ENCODE assay signal across 9 mouse cellular contexts in the genomic region with DNA sequence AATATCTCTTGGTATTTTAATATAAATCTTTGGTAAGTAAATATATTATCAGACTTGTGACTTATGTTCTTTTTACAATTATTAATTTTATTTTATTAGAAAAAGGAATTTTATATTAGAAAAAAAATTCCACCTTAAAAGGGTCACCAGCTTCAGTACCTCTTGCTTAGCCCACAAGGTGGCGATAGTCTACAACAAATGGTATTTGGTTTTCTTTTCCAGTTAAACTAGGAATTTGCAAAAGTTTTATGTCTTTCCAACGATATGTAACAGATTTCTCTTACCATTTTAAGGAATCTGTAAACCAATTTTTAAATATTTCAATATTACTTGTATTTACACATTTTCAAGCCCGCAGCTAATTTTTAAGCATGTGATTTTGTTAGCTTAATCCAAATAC. TPM values are rescaled to one million over a fixed set of nuclear protein-coding genes. Genes with fewer than 3 reads are reported as not detected.
DNase-seq lines count a peak whose midpoint lies in the region; ATAC-seq and TF ChIP-seq lines count a peak whose summit lies in the region.
"Had no signal": no experiment of that assay in that cellular context is flagged by ENCODE, and none has a peak within 500 bp of the region (broad histone marks: within the 10 kb centered on the region; RNA-seq: fewer than 3 reads in every experiment).

No protein-coding gene starts in this region.

- DNase-seq in adrenal gland, adult 18-20 months (ENCODE audit: low spot score in 2 of 2), result peak; percentile 35 to 46
- no peak for DNase-seq in adrenal gland, adult 8-10 months
- peak; percentile 57 for DNase-seq in liver, adult 2 months (ENCODE audit: extremely low read depth, low read depth, low spot score)
- peak; percentile 79 for DNase-seq in embryo, embryonic 10 days (ENCODE audit: low spot score)
- DNase-seq in kidney, adult 9 months, result peak; percentile 78
- no peak for DNase-seq in urinary bladder, postnatal 36 days (ENCODE audit: low spot score in 2 of 2)

- no peak for TF ChIP-seq POLR2A in liver, adult 2 months (IDR thresholded peaks at IDR 0.05; ENCODE audit: extremely low read depth, insufficient read depth, low read length)

- H3K9me3 ChIP-seq in liver, embryonic 12.5 days (replicated peaks), result no peaks in the 10 kb centered on the region
- H3K9me3 ChIP-seq: megakaryocyte, embryonic 14.5 days had no signal

- 13% methylated on average over 3 of the region's 3 CpGs for WGBS in liver, adult 2 months
- WGBS in liver, embryonic 12.5 days (ENCODE audit: insufficient replicate concordance), result 18% methylated on average over 3 of the region's 3 CpGs

- TF ChIP-seq CTCF in liver, adult 2 months (IDR thresholded peaks at IDR 0.05; ENCODE audit: low read depth, low read length), result peak; percentile 16; the same call in 1 of the 2 replicates

- no peaks in the 10 kb centered on the region for H3K36me3 ChIP-seq in liver, adult 2 months (ENCODE audit: control insufficient read depth, insufficient read depth, low read length)
- no peaks in the 10 kb centered on the region for H3K36me3 ChIP-seq in liver, embryonic 12.5 days

- H3K4me2 ChIP-seq in liver, embryonic 12.5 days, result no peak overlapping the region

- H3K27me3 ChIP-seq in liver, adult 2 months (ENCODE audit: control insufficient read depth, insufficient read depth, low read length), result no peaks in the 10 kb centered on the region
- peaks cover 34% of the 10 kb centered on the region for H3K27me3 ChIP-seq in liver, embryonic 12.5 days (replicated peaks)

- no peaks in the 10 kb centered on the region for H3K79me2 ChIP-seq in liver, adult 2 months (ENCODE audit: control insufficient read depth, insufficient read depth, low read length)

- no peak overlapping the region for H3K27ac ChIP-seq in liver, adult 2 months (replicated peaks; ENCODE audit: insufficient read depth, low read depth, low read length)
- H3K27ac ChIP-seq in liver, embryonic 12.5 days, result no peak overlapping the region

- H3K4me3 ChIP-seq in liver, adult 2 months (ENCODE audit: insufficient read depth, low read depth, low read length), result no peak overlapping the region
- no peak overlapping the region for H3K4me3 ChIP-seq in liver, embryonic 12.5 days
- H3K4me3 ChIP-seq: megakaryocyte, embryonic 14.5 days had no signal

- no peaks in the 10 kb centered on the region; the same call in 1 of the 2 replicates for H3K4me1 ChIP-seq in liver, adult 2 months (ENCODE audit: control insufficient read depth, insufficient read depth, low read length)
- H3K4me1 ChIP-seq in liver, embryonic 12.5 days, result peaks cover 6% of the 10 kb centered on the region; the same call in 1 of the 2 replicates

- no peak for ATAC-seq in liver, embryonic 12.5 days
- peak; percentile 64 for ATAC-seq in megakaryocyte progenitor cell, adult 5-6 weeks (replicated peaks; ENCODE audit: poor library complexity)

- no peak overlapping the region for H3K9ac ChIP-seq in liver, adult 2 months (ENCODE audit: low read depth, low read length)
- H3K9ac ChIP-seq in liver, embryonic 12.5 days, result no peak overlapping the region

RNA-seq across cellular contexts. Expression of gene Adamts1, which starts 4.2 kb away (rescaled TPM):
- total RNA-seq in adrenal gland, adult 18-20 months (2021), result 10 to 100 TPM; 28.1 to 67.9 TPM
- 10 to 100 TPM; 14.5 to 41.9 (median 15.6) TPM for total RNA-seq in adrenal gland, adult 8-10 months (2022)
- 8.9 and 12.1 TPM in 2 replicates for total RNA-seq in liver, adult 2 months (2014; rRNA removed)
- polyA plus RNA-seq in liver, adult 2 months (2012; rRNA removed), result 5.1 and 9.4 TPM in 2 replicates
- polyA plus RNA-seq in liver, embryonic 12.5 days (2016; fragmentation: Nextera tagmentation; extraction: Ambion mirVana), result 14.3 and 14.5 TPM in 2 replicates
- 0.10 TPM in 1 of 2 replicates, not detected in the other for total RNA-seq in megakaryocyte progenitor cell, adult 5-6 weeks (2015)
- 0.07 TPM in 1 of 2 replicates, not detected in the other for total RNA-seq in megakaryocyte progenitor cell, adult 5-6 weeks (2017)

Comparison
In these comparisons a context has a peak if more than half of its experiments do, and no peak if none do; other contexts are left out.
1. DNase-seq: peak in adrenal gland, adult 18-20 months (2 of 2), liver, adult 2 months (single experiment), embryo, embryonic 10 days (single experiment) and kidney, adult 9 months (single experiment); none in adrenal gland, adult 8-10 months (single experiment) and urinary bladder, postnatal 36 days (0 of 2).